18 mouse cellular contexts compared by ENCODE assay signal in the genomic region with DNA sequence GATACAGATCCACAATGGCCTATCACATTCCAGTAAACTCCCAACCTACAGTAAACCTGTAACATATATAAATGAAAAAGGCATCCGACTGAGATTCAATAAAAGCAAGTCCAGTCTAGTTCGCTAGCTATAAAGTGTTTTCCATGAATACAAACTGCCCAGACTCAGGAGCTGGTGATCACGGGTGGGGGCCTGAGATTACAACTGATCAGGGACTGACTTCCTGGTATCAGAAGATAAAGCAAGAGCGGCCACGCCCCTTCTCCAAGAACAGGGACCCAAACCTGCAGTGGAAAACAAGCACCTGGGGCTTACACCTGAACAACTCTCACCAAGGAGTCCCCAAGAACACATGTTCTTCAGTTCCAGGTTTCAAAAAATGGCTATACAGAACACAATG.
"Had no signal": no experiment of that assay in that cellular context is flagged by ENCODE, and none has a peak within 500 bp of the region (broad histone marks: within the 10 kb centered on the region; RNA-seq: fewer than 3 reads in every experiment).

No protein-coding gene starts in this region.

- H3K9ac ChIP-seq: liver, embryonic 15.5 days; lung, embryonic 15.5 days; midbrain, embryonic 12.5 days; neural tube, embryonic 13.5 days; neural tube, embryonic 15.5 days; stomach, embryonic 15.5 days had no signal

- DNase-seq: lung, adult 2 months; lung, postnatal 4 days; midbrain, embryonic 14.5 days; right cerebral cortex, postnatal 14 days; thymus, adult 2 months; thymus, postnatal 25 days; thymus, postnatal 4 days had no signal

- H3K4me3 ChIP-seq: liver, embryonic 15.5 days; lung, embryonic 15.5 days; midbrain, embryonic 10.5 days; midbrain, embryonic 12.5 days; myocyte; neural tube, embryonic 13.5 days; neural tube, embryonic 15.5 days; stomach, embryonic 15.5 days had no signal

- H3K4me2 ChIP-seq: liver, embryonic 15.5 days; lung, embryonic 15.5 days; midbrain, embryonic 12.5 days; neural tube, embryonic 13.5 days; neural tube, embryonic 15.5 days; stomach, embryonic 15.5 days had no signal

- ATAC-seq: lung, postnatal 0 days; midbrain, embryonic 16.5 days had no signal

- H3K9me3 ChIP-seq: liver, embryonic 15.5 days; lung, embryonic 15.5 days; midbrain, embryonic 10.5 days; midbrain, embryonic 12.5 days; neural tube, embryonic 13.5 days; neural tube, embryonic 15.5 days; stomach, embryonic 15.5 days had no signal

- H3K27me3 ChIP-seq: liver, embryonic 15.5 days; lung, embryonic 15.5 days; midbrain, embryonic 12.5 days; neural tube, embryonic 13.5 days; neural tube, embryonic 15.5 days; stomach, embryonic 15.5 days had no signal

- H3K27ac ChIP-seq: liver, embryonic 15.5 days; lung, embryonic 15.5 days; midbrain, embryonic 10.5 days; midbrain, embryonic 12.5 days; neural tube, embryonic 13.5 days; neural tube, embryonic 15.5 days; stomach, embryonic 15.5 days; stomach, postnatal 0 days had no signal

- H3K4me1 ChIP-seq: midbrain, embryonic 10.5 days; midbrain, embryonic 12.5 days; neural tube, embryonic 13.5 days; neural tube, embryonic 15.5 days; stomach, embryonic 15.5 days had no signal

- H3K36me3 ChIP-seq: liver, embryonic 15.5 days; lung, embryonic 15.5 days; midbrain, embryonic 10.5 days; midbrain, embryonic 12.5 days; neural tube, embryonic 13.5 days; neural tube, embryonic 15.5 days; stomach, embryonic 15.5 days had no signal
